Mouse (Mus musculus) hindbrain, embryonic 12.5 days (tissue): ENCODE results near the gene Isx. TPM values are rescaled to one million over a fixed set of nuclear protein-coding genes. Genes with fewer than 3 reads are reported as not detected.

Experiments
- ATAC-seq: fragments of 200-750 bp; cut with Nextera tagmentation; 2 replicates; pipeline ENCODE4 v1.8.0; 2017; ENCODE audit warnings: moderate TSS enrichment; ENCODE audit not compliant: low FRiP score
- H3K27ac ChIP-seq: fragments of 300-500 bp; sonication (generic); 2 replicates; pipeline ENCODE4 v1.5.1; 2016; ENCODE audit warnings: mild to moderate bottlenecking
- H3K27me3 ChIP-seq: fragments of 300-500 bp; sonication (generic); 2 replicates; pipeline ENCODE4 v1.6.1; 2016; ENCODE audit warnings: mild to moderate bottlenecking
- H3K36me3 ChIP-seq: fragments of 300-500 bp; sonication (generic); 2 replicates; pipeline ENCODE4 v1.6.1; 2016; ENCODE audit warnings: mild to moderate bottlenecking
- H3K4me1 ChIP-seq: fragments of 300-500 bp; sonication (generic); 2 replicates; pipeline ENCODE4 v1.6.1; 2016
- H3K4me2 ChIP-seq: fragments of 300-500 bp; sonication (generic); replicated peaks from 2 replicates; pipeline ENCODE4 v1.6.1; 2016; ENCODE audit warnings: mild to moderate bottlenecking
- H3K4me3 ChIP-seq: fragments of 300-500 bp; sonication (generic); 2 replicates; pipeline ENCODE4 v1.5.1; 2016; ENCODE audit warnings: mild to moderate bottlenecking
- H3K9ac ChIP-seq: fragments of 300-500 bp; sonication (generic); 2 replicates; pipeline ENCODE4 v1.6.1; 2016; ENCODE audit warnings: mild to moderate bottlenecking, moderate library complexity
- H3K9me3 ChIP-seq: fragments of 300-500 bp; sonication (generic); replicated peaks from 2 replicates; pipeline ENCODE4 v1.6.1; 2016; ENCODE audit warnings: mild to moderate bottlenecking
- WGBS: fragments of 180-500 bp; shearing (Covaris S2); methylation state at CpG from one replicate; pipeline ENCODE4 v1.1.7; 2016; 5-methylcytosine and 5-hydroxymethylcytosine counted together
- polyA plus RNA-seq: library from polyadenylated mRNA; unstranded; fragments of >200 nt; fragmentation: Nextera tagmentation; extraction: Ambion mirVana; gene quantifications from 2 replicates; pipeline ENCODE4 v1.2.1, GENCODE M21; 2016

The Isx gene
- polyA plus RNA-seq, result not detected in 2 replicates

DNA sequence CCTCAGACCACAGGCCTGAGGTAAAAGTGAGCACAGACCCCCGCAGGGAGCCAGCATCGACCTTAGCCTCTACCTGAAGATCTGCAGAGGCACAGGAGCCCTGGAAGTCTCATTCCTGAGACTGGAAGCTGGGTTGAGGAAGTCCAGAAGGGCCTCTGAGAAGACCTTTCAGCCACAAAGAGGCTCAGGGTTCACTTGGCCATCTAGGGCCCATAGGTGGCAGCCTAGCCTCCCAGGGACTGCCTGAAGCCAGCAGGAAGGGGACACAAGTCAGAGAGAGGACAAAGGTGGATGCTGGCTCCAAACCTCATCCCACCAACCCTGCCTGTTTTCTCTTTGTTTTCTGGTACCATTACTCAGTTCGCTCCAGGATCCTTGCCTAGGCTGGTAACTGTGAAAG, at the start of gene Isx:
Isx (plus strand) TSS at position 234 of the 400 bp plus-strand sequence.
- no peak for ATAC-seq
- Histone ChIP-seq H3K36me3 (no peaks in the 10 kb centered on the region), H3K27ac (no peak within 1 kb of the TSS), H3K9ac (no peak within 1 kb of the TSS), H3K27me3 (no peaks in the 10 kb centered on the region), H3K4me1 (no peaks in the 10 kb centered on the region), H3K4me2 (no peak within 1 kb of the TSS), H3K9me3 (no peaks in the 10 kb centered on the region), H3K4me3 (no peak within 1 kb of the TSS)
- WGBS, result 93% methylated on average over 3 of the region's 3 CpGs

DNA sequence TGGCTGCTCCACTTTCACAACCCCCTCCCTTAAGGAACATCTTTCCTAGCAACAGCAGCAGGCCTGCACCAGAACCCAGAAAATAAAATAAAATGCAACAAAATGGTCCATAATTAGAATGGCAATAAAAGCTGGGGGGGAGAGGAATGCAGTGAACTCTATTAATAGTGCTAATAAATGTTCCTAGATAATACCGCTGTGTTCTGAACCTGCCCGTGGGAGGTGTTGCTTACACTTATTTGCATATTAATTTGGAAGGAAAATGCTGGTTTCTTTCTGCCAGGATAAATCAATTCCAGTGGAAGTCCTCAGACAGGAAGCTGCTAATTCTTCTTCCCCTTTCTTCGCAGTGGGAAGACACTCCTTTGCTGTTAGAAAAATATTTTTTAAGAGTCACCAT, 45.3 kb upstream of the Isx start:
- no peak overlapping the region for H3K27ac ChIP-seq
- no peaks in the 10 kb centered on the region for H3K36me3 ChIP-seq
- no peak overlapping the region for H3K4me3 ChIP-seq
- no peaks in the 10 kb centered on the region for H3K27me3 ChIP-seq
- 71% methylated on average over 3 of the region's 3 CpGs for WGBS
- H3K4me1 ChIP-seq, result peaks cover 5% of the 10 kb centered on the region; the same call in 1 of the 2 replicates
- no peak overlapping the region for H3K4me2 ChIP-seq
- H3K9ac ChIP-seq, result no peak overlapping the region
- H3K9me3 ChIP-seq, result no peaks in the 10 kb centered on the region
- ATAC-seq, result no peak

DNA sequence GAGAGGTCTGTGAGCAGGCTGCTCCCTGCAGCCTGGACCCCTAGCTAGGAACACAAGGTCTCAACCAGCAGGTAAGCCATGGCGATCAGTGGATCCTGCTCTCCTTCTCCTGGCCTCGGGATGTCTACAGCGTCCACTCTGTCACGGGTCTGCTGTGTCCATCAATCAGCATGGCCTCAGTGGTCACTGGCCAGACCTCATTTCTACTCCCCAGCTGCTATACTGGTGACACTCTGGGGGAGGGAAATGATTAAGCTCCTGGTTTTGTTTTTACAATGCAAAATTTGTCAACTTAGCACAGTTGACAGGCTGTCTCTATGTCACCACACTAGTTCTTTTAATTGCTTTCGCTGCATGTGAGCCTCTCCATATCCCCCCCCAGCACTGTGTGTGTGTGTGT, 41.7 kb upstream of the Isx start:
- Histone ChIP-seq H3K27ac (no peak overlapping the region), H3K27me3 (no peaks in the 10 kb centered on the region), H3K4me3 (no peak overlapping the region), H3K4me2 (no peak overlapping the region), H3K9ac (no peak overlapping the region), H3K36me3 (no peaks in the 10 kb centered on the region), H3K9me3 (no peaks in the 10 kb centered on the region), H3K4me1 (peaks cover 5% of the 10 kb centered on the region; the same call in 1 of the 2 replicates)
- 59% methylated on average over 5 of the region's 5 CpGs for WGBS
- no peak for ATAC-seq

DNA sequence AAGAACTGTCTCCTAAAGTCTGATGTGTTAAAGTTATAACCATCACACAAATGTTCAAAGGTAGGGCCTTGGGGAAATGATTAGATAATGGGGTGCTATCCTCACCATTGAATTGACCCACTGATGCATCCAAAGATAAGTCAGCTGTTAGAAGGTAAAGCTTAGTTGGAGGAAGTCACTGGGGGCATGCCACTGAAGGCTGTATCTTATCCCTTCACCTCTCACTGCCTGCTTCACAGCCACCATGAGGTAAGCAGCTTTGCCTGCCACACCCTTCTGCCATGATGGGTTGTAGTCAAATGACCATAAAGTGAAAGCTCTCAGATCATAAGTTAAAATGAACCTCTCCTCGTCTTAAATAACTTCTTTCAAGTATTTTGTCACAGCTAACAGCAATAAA, 38.7 kb upstream of the Isx start:
- no peak for ATAC-seq
- no peaks in the 10 kb centered on the region for H3K36me3 ChIP-seq

DNA sequence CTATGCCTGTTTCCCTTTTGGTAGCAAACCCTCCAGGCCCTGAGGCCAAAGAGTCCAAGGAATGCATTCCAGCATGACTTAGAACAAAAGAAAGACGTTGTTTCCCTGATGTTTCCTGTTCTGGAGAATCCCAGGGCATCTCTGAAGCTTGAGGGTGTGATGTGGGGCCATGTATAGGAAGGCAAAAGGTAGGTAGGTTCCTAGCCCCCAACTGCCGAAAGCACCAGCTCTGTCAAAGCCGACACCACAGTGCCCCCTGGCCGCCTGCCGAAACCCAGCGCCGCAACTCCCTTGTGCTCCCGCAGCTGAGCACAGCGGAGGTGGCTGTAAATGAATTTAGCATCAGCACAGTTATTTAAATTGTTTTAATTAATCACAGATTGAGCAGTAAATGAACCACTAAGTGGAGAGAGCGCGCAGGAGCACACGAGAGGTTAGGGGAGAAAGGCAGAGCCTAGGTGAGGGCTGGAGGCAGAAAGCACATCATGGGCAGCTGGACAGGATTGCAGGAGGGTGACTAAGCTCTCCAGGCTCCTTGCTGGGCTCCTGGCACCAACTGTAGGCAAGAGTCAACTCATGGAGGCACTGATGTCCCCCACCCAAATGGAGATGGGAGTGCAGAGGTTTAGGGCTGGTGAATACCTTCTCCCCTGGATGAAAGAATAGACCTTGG, 25.5 kb upstream of the Isx start:
- Histone ChIP-seq H3K4me2 (no peak overlapping the region), H3K36me3 (no peaks in the 10 kb centered on the region), H3K4me1 (no peaks in the 10 kb centered on the region), H3K9ac (no peak overlapping the region), H3K4me3 (no peak overlapping the region), H3K9me3 (no peaks in the 10 kb centered on the region), H3K27ac (no peak overlapping the region), H3K27me3 (no peaks in the 10 kb centered on the region)
- peak; percentile 75 for ATAC-seq
- WGBS, result 25% methylated on average over 12 of the region's 12 CpGs

More for the DNA sequence above, 38.7 kb upstream of the Isx start:
- H3K9me3 ChIP-seq, result no peaks in the 10 kb centered on the region
- no peak overlapping the region for H3K4me2 ChIP-seq
- peaks cover 5% of the 10 kb centered on the region; the same call in 1 of the 2 replicates for H3K4me1 ChIP-seq
- no peak overlapping the region for H3K4me3 ChIP-seq
- WGBS, result 75% methylated on average over 1 of the region's 1 CpGs
- H3K27ac ChIP-seq, result no peak overlapping the region
- no peaks in the 10 kb centered on the region for H3K27me3 ChIP-seq
- no peak overlapping the region for H3K9ac ChIP-seq

DNA sequence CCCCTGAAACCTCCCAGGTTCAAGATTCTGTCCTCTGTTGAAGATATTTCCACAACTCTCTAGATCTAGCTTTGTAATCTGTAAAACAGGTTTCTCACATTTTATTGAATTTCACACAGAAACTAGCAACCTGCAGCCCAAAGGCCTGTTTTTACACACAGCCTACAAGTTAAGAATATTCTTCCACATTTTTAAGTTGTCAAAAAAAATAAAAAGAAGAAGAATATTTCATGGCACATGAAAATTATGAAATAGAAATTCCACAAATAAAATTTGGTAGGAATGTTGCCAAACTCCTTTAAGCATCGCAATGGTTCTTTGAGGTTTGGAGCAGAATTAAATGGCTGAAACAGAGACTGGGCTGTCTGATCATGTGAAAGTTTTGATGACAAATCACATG, 24.3 kb upstream of the Isx start:
- H3K27me3 ChIP-seq, result no peaks in the 10 kb centered on the region
- no peak for ATAC-seq
- H3K9me3 ChIP-seq, result no peaks in the 10 kb centered on the region
- H3K27ac ChIP-seq, result no peak overlapping the region
- H3K9ac ChIP-seq, result no peak overlapping the region
- no peak overlapping the region for H3K4me2 ChIP-seq
- 96% methylated on average over 1 of the region's 1 CpGs for WGBS
- no peaks in the 10 kb centered on the region for H3K4me1 ChIP-seq
- H3K4me3 ChIP-seq, result no peak overlapping the region
- H3K36me3 ChIP-seq, result no peaks in the 10 kb centered on the region

DNA sequence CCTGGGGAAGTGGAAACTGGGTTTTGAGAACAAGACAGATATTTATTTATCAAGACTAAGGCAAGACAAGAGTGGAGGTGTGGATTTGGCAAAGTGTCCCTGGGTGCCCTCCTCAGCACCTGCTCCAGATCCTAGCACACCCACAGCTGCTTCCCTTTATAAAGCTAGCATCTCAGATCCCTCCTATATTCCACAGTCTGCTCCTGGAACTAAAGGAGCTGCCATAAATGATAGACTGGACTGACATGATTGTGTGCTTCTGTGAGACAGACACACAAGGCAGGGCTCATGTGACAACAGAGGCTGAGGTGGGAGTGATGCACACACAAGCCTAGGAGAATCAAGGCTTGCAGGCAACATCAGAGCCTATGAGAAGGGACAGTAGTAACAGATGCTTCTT, 22.0 kb upstream of the Isx start:
- H3K27ac ChIP-seq, result no peak overlapping the region
- H3K4me1 ChIP-seq, result no peaks in the 10 kb centered on the region
- no peak for ATAC-seq
- no peaks in the 10 kb centered on the region for H3K9me3 ChIP-seq
- no peak overlapping the region for H3K4me3 ChIP-seq
- H3K4me2 ChIP-seq, result no peak overlapping the region
- H3K27me3 ChIP-seq, result no peaks in the 10 kb centered on the region
- H3K36me3 ChIP-seq, result no peaks in the 10 kb centered on the region
- H3K9ac ChIP-seq, result no peak overlapping the region

DNA sequence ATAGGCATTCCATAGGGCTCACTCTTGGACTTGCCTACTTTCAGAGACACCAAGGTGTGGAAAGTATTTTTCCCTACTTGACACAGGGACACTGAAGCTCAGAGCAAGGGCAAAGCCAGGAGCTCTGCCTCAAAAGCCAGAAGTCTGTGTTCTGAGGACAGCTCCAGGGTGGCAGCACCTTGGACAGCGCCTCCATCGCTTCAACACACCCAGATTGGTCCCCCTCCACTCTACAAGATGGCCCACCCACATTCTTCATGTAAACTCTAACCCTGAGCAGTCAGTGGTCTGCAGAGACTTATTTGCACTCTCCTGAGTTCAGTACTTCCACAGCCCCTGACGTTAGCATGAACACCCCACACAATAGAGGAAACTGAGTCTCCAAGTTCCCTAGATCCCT, 21.1 kb upstream of the Isx start:
- H3K27me3 ChIP-seq, result no peaks in the 10 kb centered on the region
- ATAC-seq, result no peak
- no peak overlapping the region for H3K4me2 ChIP-seq
- no peaks in the 10 kb centered on the region for H3K36me3 ChIP-seq
- WGBS, result 31% methylated on average over 3 of the region's 3 CpGs
- no peak overlapping the region for H3K4me3 ChIP-seq
- no peak overlapping the region for H3K27ac ChIP-seq
- H3K4me1 ChIP-seq, result no peaks in the 10 kb centered on the region
- H3K9ac ChIP-seq, result no peak overlapping the region
- no peaks in the 10 kb centered on the region for H3K9me3 ChIP-seq

DNA sequence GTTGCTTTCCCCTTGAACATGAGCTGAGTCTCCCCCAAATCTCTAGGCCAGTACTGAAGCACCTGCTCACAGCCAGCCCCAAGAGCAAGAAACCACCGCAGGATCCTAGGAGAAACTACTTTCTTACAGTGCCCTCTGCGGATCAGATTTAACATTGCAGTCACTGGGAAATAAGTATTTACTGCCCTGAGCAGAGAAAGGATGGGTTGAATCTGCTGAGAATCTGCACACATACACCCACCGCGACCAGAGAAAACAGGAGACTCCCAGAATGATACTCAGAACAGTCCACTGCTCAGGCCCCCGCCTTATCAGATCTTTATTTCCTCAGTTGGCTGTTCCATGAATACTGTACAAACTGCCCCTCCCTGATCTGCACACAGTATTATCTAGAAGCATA, 19.5 kb upstream of the Isx start:
- Histone ChIP-seq H3K9ac (no peak overlapping the region), H3K27me3 (no peaks in the 10 kb centered on the region), H3K4me2 (no peak overlapping the region), H3K27ac (no peak overlapping the region), H3K4me1 (no peaks in the 10 kb centered on the region), H3K9me3 (no peaks in the 10 kb centered on the region), H3K36me3 (no peaks in the 10 kb centered on the region), H3K4me3 (no peak overlapping the region)
- WGBS, result 24% methylated on average over 5 of the region's 5 CpGs
- ATAC-seq, result peak; percentile 55

DNA sequence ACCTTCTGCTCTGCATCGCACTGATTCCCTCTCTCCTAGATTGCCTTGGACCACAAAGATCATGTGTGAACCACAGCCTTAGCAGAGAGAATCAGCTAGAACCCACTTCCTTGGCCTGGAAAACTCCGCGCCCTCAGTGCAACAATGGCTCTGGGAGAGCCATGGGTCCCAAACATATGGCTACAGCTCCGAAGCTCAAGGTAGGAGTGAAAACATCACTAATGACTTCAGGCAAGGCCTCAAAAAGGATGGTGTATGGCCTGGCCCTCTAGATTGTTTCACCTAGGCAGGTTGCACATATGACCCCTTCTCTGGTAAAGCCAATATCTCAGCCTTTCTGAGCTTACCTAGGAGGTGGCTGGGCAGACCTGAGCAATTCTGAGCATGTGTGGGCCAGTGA, 18.2 kb upstream of the Isx start:
- Histone ChIP-seq H3K9me3 (no peaks in the 10 kb centered on the region), H3K27me3 (no peaks in the 10 kb centered on the region), H3K27ac (no peak overlapping the region), H3K36me3 (no peaks in the 10 kb centered on the region), H3K4me1 (no peaks in the 10 kb centered on the region), H3K4me3 (no peak overlapping the region), H3K4me2 (no peak overlapping the region), H3K9ac (no peak overlapping the region)
- no peak for ATAC-seq
- WGBS, result 97% methylated on average over 4 of the region's 4 CpGs

DNA sequence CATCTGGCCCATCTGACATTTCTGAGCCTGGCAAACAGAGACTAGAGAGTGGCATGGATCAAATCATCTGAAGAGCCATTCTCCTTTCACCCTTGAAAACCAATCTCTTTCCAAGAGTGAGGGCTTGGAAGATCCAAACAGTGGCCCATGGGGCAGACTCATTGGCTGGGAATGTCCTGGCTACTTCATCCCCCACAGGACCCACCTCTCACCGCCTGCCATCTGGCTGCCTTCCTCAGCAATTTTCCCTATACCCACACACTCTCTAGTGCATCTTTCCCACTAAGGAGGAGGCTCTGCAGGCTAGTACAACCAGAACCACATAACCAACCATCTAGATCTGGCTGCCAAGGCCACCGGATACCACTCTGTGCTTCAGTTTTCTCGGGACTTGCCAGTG, 17.6 kb upstream of the Isx start:
- Histone ChIP-seq H3K9ac (no peak overlapping the region), H3K27ac (no peak overlapping the region), H3K36me3 (no peaks in the 10 kb centered on the region), H3K27me3 (no peaks in the 10 kb centered on the region), H3K4me2 (no peak overlapping the region), H3K4me1 (0 out of 2 replicates have a peak, but pooled peaks cover under 1% of the 10 kb centered on the region), H3K4me3 (no peak overlapping the region), H3K9me3 (no peaks in the 10 kb centered on the region)
- 89% methylated on average over 3 of the region's 3 CpGs for WGBS
- ATAC-seq, result no peak

DNA sequence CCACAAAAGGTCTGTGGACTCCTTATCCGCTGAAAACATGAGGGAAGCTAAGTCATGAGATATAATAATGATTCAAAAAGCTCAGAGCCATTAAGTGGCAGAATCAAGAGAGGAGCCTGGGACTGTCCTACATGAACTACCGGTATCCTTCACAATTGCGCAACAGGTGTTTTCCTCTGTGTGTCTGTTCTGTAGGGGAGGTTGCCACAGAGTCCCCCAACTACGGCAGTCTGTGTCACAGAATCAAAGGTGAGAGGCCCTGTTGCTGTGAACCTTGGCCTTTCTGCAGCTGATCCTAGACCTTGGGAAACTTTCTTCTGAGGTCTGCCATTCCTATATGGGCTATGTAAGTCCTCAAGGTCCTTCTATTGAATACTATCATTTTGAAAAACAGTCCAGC, 13.7 kb upstream of the Isx start:
- H3K27ac ChIP-seq, result no peak overlapping the region
- H3K9ac ChIP-seq, result no peak overlapping the region
- H3K9me3 ChIP-seq, result no peaks in the 10 kb centered on the region
- no peaks in the 10 kb centered on the region for H3K36me3 ChIP-seq
- ATAC-seq, result no peak
- H3K4me1 ChIP-seq, result 0 out of 2 replicates have a peak, but pooled peaks cover 2% of the 10 kb centered on the region
- no peaks in the 10 kb centered on the region for H3K27me3 ChIP-seq
- H3K4me3 ChIP-seq, result no peak overlapping the region
- H3K4me2 ChIP-seq, result no peak overlapping the region
- WGBS, result 94% methylated on average over 4 of the region's 4 CpGs

DNA sequence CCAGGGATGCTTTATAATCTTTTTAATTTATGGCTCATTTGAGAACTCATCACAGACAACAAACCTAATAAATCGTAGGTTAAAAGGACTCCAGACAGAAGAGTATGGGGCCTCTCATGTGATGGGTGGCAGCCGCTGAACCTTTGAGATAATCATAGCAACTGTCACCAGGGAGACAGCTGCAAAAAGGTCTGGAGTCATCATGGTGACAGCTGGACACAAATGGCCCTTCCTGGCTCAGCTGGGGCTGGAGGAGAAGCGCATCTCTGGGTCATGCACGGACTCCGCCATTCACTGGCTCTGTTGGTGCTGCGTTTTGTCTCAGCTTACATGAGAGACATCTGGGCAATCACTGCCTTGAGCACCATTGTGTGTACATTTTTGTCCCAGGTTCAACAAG, 12.5 kb upstream of the Isx start:
- H3K27me3 ChIP-seq, result no peaks in the 10 kb centered on the region
- peak; percentile 65 for ATAC-seq

More for the DNA sequence above, 12.5 kb upstream of the Isx start:
- H3K36me3 ChIP-seq, result no peaks in the 10 kb centered on the region
- WGBS, result 58% methylated on average over 6 of the region's 6 CpGs
- no peak overlapping the region for H3K27ac ChIP-seq
- no peak overlapping the region for H3K9ac ChIP-seq
- H3K4me3 ChIP-seq, result no peak overlapping the region
- no peaks in the 10 kb centered on the region for H3K9me3 ChIP-seq
- no peak overlapping the region for H3K4me2 ChIP-seq
- 0 out of 2 replicates have a peak, but pooled peaks cover 2% of the 10 kb centered on the region for H3K4me1 ChIP-seq
